Mouse (Mus musculus) ES-CJ7 (cell line): ENCODE measurements at regions not wholly inside any gene's neighbourhood (a gene's known extent, or its start where the extent isn't known, plus 50 kb on each side); places are given as distances from the start of the nearest gene placed in this dataset.

Source experiments
- DNase-seq: peaks from one replicate; pipeline ENCODE4 v3.0.0; 2011; ENCODE audit warnings: low read depth, low spot score

- peak; percentile 36 for DNase-seq
These were observed 142.2 kb downstream of the Cypt14 start for GRCm38 (mm10) chrX:39721216-39721615.
